Mouse (Mus musculus): ENCODE measurements around the gene Tex35. TPM values are rescaled to one million over a fixed set of nuclear protein-coding genes. Genes with fewer than 3 reads are reported as not detected.

Tex35 gene
- polyA plus RNA-seq (2016; fragmentation: Nextera tagmentation; extraction: Ambion mirVana): not detected in 2 replicates

- H3K4me1 ChIP-seq: 0 out of 2 replicates have a peak, but pooled peaks cover 4% of the 10 kb centered on the region
- no peaks in the 10 kb centered on the region for H3K36me3 ChIP-seq
- no peaks in the 10 kb centered on the region for H3K27me3 ChIP-seq (ENCODE audit: insufficient read depth, poor library complexity, severe bottlenecking)
- no peak for DNase-seq (ENCODE audit: low spot score)
- H3K9me3 ChIP-seq: no peaks in the 10 kb centered on the region
- no peak within 1 kb of the TSS for H3K4me3 ChIP-seq
- 80% methylated on average over 4 of the region's 4 CpGs for WGBS
- no peak within 1 kb of the TSS for H3K27ac ChIP-seq
Measured at GRCm38 (mm10) chr1:157108580-157108979, at the start of gene Tex35. Gene Tex35, minus strand, starts transcription at chr1:157108680.

- Histone ChIP-seq H3K27me3 (ENCODE audit: insufficient read depth, poor library complexity, severe bottlenecking) (no peaks in the 10 kb centered on the region), H3K9me3 (no peaks in the 10 kb centered on the region), H3K4me3 (no peak overlapping the region), H3K36me3 (peaks cover 22% of the 10 kb centered on the region), H3K27ac (no peak overlapping the region), H3K4me1 (0 out of 2 replicates have a peak, but pooled peaks cover 3% of the 10 kb centered on the region)
- no peak for DNase-seq (ENCODE audit: low spot score)
Measured at GRCm38 (mm10) chr1:157153781-157154180, 45.3 kb upstream of the Tex35 start.

GRCm38 (mm10) chr1:157150107-157150506 is 41.6 kb upstream of the Tex35 start:
- 81% methylated on average over 1 of the region's 1 CpGs for WGBS
- Histone ChIP-seq H3K36me3 (peaks cover 12% of the 10 kb centered on the region; the same call in 1 of the 2 replicates), H3K4me3 (no peak overlapping the region), H3K27ac (no peak overlapping the region), H3K4me1 (no peaks in the 10 kb centered on the region), H3K9me3 (no peaks in the 10 kb centered on the region), H3K27me3 (ENCODE audit: insufficient read depth, poor library complexity, severe bottlenecking) (no peaks in the 10 kb centered on the region)
- DNase-seq (ENCODE audit: low spot score): no peak

- 93% methylated on average over 3 of the region's 3 CpGs for WGBS
- no peak for DNase-seq (ENCODE audit: low spot score)
Measured at GRCm38 (mm10) chr1:157144621-157145020, 36.1 kb upstream of the Tex35 start.

GRCm38 (mm10) chr1:157143326-157143932 is 34.9 kb upstream of the Tex35 start:
- H3K4me1 ChIP-seq: peaks cover 26% of the 10 kb centered on the region
- no peaks in the 10 kb centered on the region for H3K27me3 ChIP-seq (ENCODE audit: insufficient read depth, poor library complexity, severe bottlenecking)
- H3K4me3 ChIP-seq: no peak overlapping the region
- H3K27ac ChIP-seq: peak overlapping the region; percentile 69
- 31% methylated on average over 7 of the region's 7 CpGs for WGBS
- no peaks in the 10 kb centered on the region for H3K9me3 ChIP-seq
- H3K36me3 ChIP-seq: peaks cover 19% of the 10 kb centered on the region; the same call in 1 of the 2 replicates
- DNase-seq (ENCODE audit: low spot score): no peak

More at GRCm38 (mm10) chr1:157144621-157145020, 36.1 kb upstream of the Tex35 start:
- H3K4me3 ChIP-seq: no peak overlapping the region
- peaks cover 19% of the 10 kb centered on the region; the same call in 1 of the 2 replicates for H3K36me3 ChIP-seq
- no peak overlapping the region for H3K27ac ChIP-seq
- no peaks in the 10 kb centered on the region for H3K9me3 ChIP-seq
- no peaks in the 10 kb centered on the region for H3K27me3 ChIP-seq (ENCODE audit: insufficient read depth, poor library complexity, severe bottlenecking)
- peaks cover 21% of the 10 kb centered on the region for H3K4me1 ChIP-seq

- no peak for DNase-seq (ENCODE audit: low spot score)
- Histone ChIP-seq H3K36me3 (peaks cover 13% of the 10 kb centered on the region; the same call in 1 of the 2 replicates), H3K27me3 (ENCODE audit: insufficient read depth, poor library complexity, severe bottlenecking) (no peaks in the 10 kb centered on the region), H3K4me3 (no peak overlapping the region), H3K27ac (no peak overlapping the region), H3K4me1 (peaks cover 27% of the 10 kb centered on the region), H3K9me3 (no peaks in the 10 kb centered on the region)
- WGBS: 85% methylated on average over 3 of the region's 3 CpGs
Measured at GRCm38 (mm10) chr1:157141014-157141413, 32.5 kb upstream of the Tex35 start.

GRCm38 (mm10) chr1:157137854-157138241 is 29.4 kb upstream of the Tex35 start:
- 84% methylated on average over 1 of the region's 1 CpGs for WGBS
- peaks cover 8% of the 10 kb centered on the region; the same call in 1 of the 2 replicates for H3K36me3 ChIP-seq
- H3K27ac ChIP-seq: no peak overlapping the region
- no peak for DNase-seq (ENCODE audit: low spot score)
- peaks cover 14% of the 10 kb centered on the region; the same call in 1 of the 2 replicates for H3K4me1 ChIP-seq
- no peak overlapping the region for H3K4me3 ChIP-seq
- no peaks in the 10 kb centered on the region for H3K9me3 ChIP-seq
- H3K27me3 ChIP-seq (ENCODE audit: insufficient read depth, poor library complexity, severe bottlenecking): no peaks in the 10 kb centered on the region

- peaks cover 8% of the 10 kb centered on the region; the same call in 1 of the 2 replicates for H3K36me3 ChIP-seq
- H3K4me3 ChIP-seq: no peak overlapping the region
- H3K9me3 ChIP-seq: no peaks in the 10 kb centered on the region
- 88% methylated on average over 9 of the region's 9 CpGs for WGBS
- no peak overlapping the region for H3K27ac ChIP-seq
- no peaks in the 10 kb centered on the region for H3K27me3 ChIP-seq (ENCODE audit: insufficient read depth, poor library complexity, severe bottlenecking)
- peaks cover 14% of the 10 kb centered on the region; the same call in 1 of the 2 replicates for H3K4me1 ChIP-seq
- DNase-seq (ENCODE audit: low spot score): no peak
Measured at GRCm38 (mm10) chr1:157137132-157137853, 28.8 kb upstream of the Tex35 start.

GRCm38 (mm10) chr1:157128219-157128618 is 19.7 kb upstream of the Tex35 start:
- Histone ChIP-seq H3K4me3 (no peak overlapping the region), H3K27ac (no peak overlapping the region), H3K36me3 (no peaks in the 10 kb centered on the region), H3K4me1 (0 out of 2 replicates have a peak, but pooled peaks cover 4% of the 10 kb centered on the region), H3K27me3 (ENCODE audit: insufficient read depth, poor library complexity, severe bottlenecking) (no peaks in the 10 kb centered on the region), H3K9me3 (no peaks in the 10 kb centered on the region)
- 97% methylated on average over 2 of the region's 2 CpGs for WGBS
- DNase-seq (ENCODE audit: low spot score): no peak

GRCm38 (mm10) chr1:157123836-157124235 is 15.4 kb upstream of the Tex35 start:
- DNase-seq (ENCODE audit: low spot score): no peak
- H3K27ac ChIP-seq: no peak overlapping the region
- WGBS: 52% methylated on average over 3 of the region's 3 CpGs

GRCm38 (mm10) chr1:157119168-157119567 is 10.7 kb upstream of the Tex35 start:
- Histone ChIP-seq H3K27ac (no peak overlapping the region), H3K4me1 (0 out of 2 replicates have a peak, but pooled peaks cover 4% of the 10 kb centered on the region), H3K9me3 (no peaks in the 10 kb centered on the region), H3K4me3 (no peak overlapping the region), H3K27me3 (ENCODE audit: insufficient read depth, poor library complexity, severe bottlenecking) (no peaks in the 10 kb centered on the region), H3K36me3 (no peaks in the 10 kb centered on the region)
- 87% methylated on average over 6 of the region's 6 CpGs for WGBS
- no peak for DNase-seq (ENCODE audit: low spot score)

More at GRCm38 (mm10) chr1:157123836-157124235, 15.4 kb upstream of the Tex35 start:
- Histone ChIP-seq H3K4me1 (0 out of 2 replicates have a peak, but pooled peaks cover 4% of the 10 kb centered on the region), H3K9me3 (no peaks in the 10 kb centered on the region), H3K4me3 (no peak overlapping the region), H3K27me3 (ENCODE audit: insufficient read depth, poor library complexity, severe bottlenecking) (no peaks in the 10 kb centered on the region), H3K36me3 (no peaks in the 10 kb centered on the region)

GRCm38 (mm10) chr1:157117440-157117839 is 9.0 kb upstream of the Tex35 start:
- WGBS: 90% methylated on average over 3 of the region's 3 CpGs
- no peak for DNase-seq (ENCODE audit: low spot score)
- no peaks in the 10 kb centered on the region for H3K9me3 ChIP-seq
- H3K27me3 ChIP-seq (ENCODE audit: insufficient read depth, poor library complexity, severe bottlenecking): no peaks in the 10 kb centered on the region
- no peak overlapping the region for H3K27ac ChIP-seq
- H3K4me1 ChIP-seq: no peaks in the 10 kb centered on the region
- no peaks in the 10 kb centered on the region for H3K36me3 ChIP-seq
- no peak overlapping the region for H3K4me3 ChIP-seq

- H3K4me3 ChIP-seq: no peak overlapping the region
Measured at GRCm38 (mm10) chr1:157114492-157114891, 6.0 kb upstream of the Tex35 start.

More at GRCm38 (mm10) chr1:157114492-157114891, 6.0 kb upstream of the Tex35 start:
- no peak for DNase-seq (ENCODE audit: low spot score)
- no peaks in the 10 kb centered on the region for H3K4me1 ChIP-seq
- no peaks in the 10 kb centered on the region for H3K9me3 ChIP-seq
- 75% methylated on average over 2 of the region's 2 CpGs for WGBS
- no peaks in the 10 kb centered on the region for H3K36me3 ChIP-seq
- no peaks in the 10 kb centered on the region for H3K27me3 ChIP-seq (ENCODE audit: insufficient read depth, poor library complexity, severe bottlenecking)
- no peak overlapping the region for H3K27ac ChIP-seq

All from heart, embryonic 10.5 days (tissue).